Mouse (Mus musculus) hindbrain, embryonic 14.5 days (tissue): Measurements from ENCODE around the gene Clcn3. TPM values are rescaled to one million over a fixed set of nuclear protein-coding genes. Genes with fewer than 3 reads are reported as not detected.

ENCODE experiments used
- ATAC-seq: fragments of 200-750 bp; cut with Nextera tagmentation; 2 replicates; pipeline ENCODE4 v1.8.0; 2017; ENCODE audit warnings: moderate number of reproducible peaks, mild to moderate bottlenecking, moderate TSS enrichment, moderate library complexity; ENCODE audit not compliant: low FRiP score
- DNase-seq: peaks from one replicate; pipeline ENCODE4 v3.0.0-alpha.2; 2015; ENCODE audit warnings: low spot score
- H3K27ac ChIP-seq: fragments of 300-500 bp; sonication (generic); 2 replicates; pipeline ENCODE4 v1.5.1; 2014; ENCODE audit warnings: mild to moderate bottlenecking, moderate library complexity
- H3K27me3 ChIP-seq: fragments of 300-500 bp; sonication (generic); 2 replicates; pipeline ENCODE4 v1.6.1; 2014; ENCODE audit warnings: mild to moderate bottlenecking, low read length, mixed read lengths; ENCODE audit not compliant: control insufficient read depth, insufficient read depth
- H3K36me3 ChIP-seq: fragments of 300-500 bp; sonication (generic); replicated peaks from 2 replicates; pipeline ENCODE4 v1.6.1; 2014; ENCODE audit not compliant: control insufficient read depth, insufficient read depth
- H3K4me1 ChIP-seq: fragments of 300-500 bp; sonication (generic); replicated peaks from 2 replicates; pipeline ENCODE4 v1.6.1; 2014; ENCODE audit warnings: antibody characterized with exemption, low read length, mixed read lengths; ENCODE audit not compliant: control insufficient read depth, insufficient read depth
- H3K4me2 ChIP-seq: fragments of 300-500 bp; sonication (generic); replicated peaks from 2 replicates; pipeline ENCODE4 v1.6.1; 2014; ENCODE audit warnings: mild to moderate bottlenecking, moderate library complexity
- H3K4me3 ChIP-seq: fragments of 300-500 bp; sonication (generic); replicated peaks from 2 replicates; pipeline ENCODE4 v1.5.1; 2014; ENCODE audit warnings: mild to moderate bottlenecking, low read length
- H3K9ac ChIP-seq: fragments of 300-500 bp; sonication (generic); 2 replicates; pipeline ENCODE4 v1.6.1; 2014
- H3K9me3 ChIP-seq: fragments of 300-500 bp; sonication (generic); 2 replicates; pipeline ENCODE4 v1.6.1; 2016; ENCODE audit warnings: low read length; ENCODE audit not compliant: control insufficient read depth
- WGBS: fragments of 180-500 bp; shearing (Covaris S2); extraction: QIAGEN DNeasy Blood & Tissue Kit; methylation state at CpG from one replicate; pipeline ENCODE4 v1.1.7; 2014; 5-methylcytosine and 5-hydroxymethylcytosine counted together
- polyA plus RNA-seq: library from polyadenylated mRNA; unstranded; fragments of >200 nt; fragmentation: Nextera tagmentation; extraction: Ambion mirVana; gene quantifications from 2 replicates; pipeline ENCODE4 v1.2.1, GENCODE M21; 2014

Gene Clcn3
- polyA plus RNA-seq, 1 experiment from 2014 or later = 79.0 TPM

GRCm38 (mm10) chr8:60889843-60890519, 93.1 kb downstream of the Clcn3 start, which contains the start of gene Hpf1:
TSS of gene Hpf1 (plus strand) at chr8:60890418.
- DNase-seq (peak; percentile 97), ATAC-seq (peak; percentile 99)
- H3K4me3 ChIP-seq = peak within 1 kb of the TSS; percentile 74
- H3K9ac ChIP-seq = peak within 1 kb of the TSS; percentile 80
- H3K36me3 ChIP-seq = peaks cover 3% of the 10 kb centered on the region; the same call in 1 of the 2 replicates
- H3K4me2 ChIP-seq = peak within 1 kb of the TSS; percentile 83
- peak within 1 kb of the TSS; percentile 65; the same call in 1 of the 2 replicates for H3K27ac ChIP-seq
- no peaks in the 10 kb centered on the region for H3K27me3 ChIP-seq
- H3K9me3 ChIP-seq = no peaks in the 10 kb centered on the region
- WGBS = 6% methylated on average over 43 of the region's 43 CpGs
- peaks cover 14% of the 10 kb centered on the region for H3K4me1 ChIP-seq

GRCm38 (mm10) chr8:60889131-60889842, 93.8 kb downstream of the Clcn3 start:
- Histone ChIP-seq H3K27me3 (no peaks in the 10 kb centered on the region), H3K36me3 (no peaks in the 10 kb centered on the region), H3K4me3 (no peak overlapping the region; the same call in 1 of the 2 replicates), H3K4me2 (peak overlapping the region; percentile 83; the same call in 1 of the 2 replicates), H3K4me1 (peaks cover 14% of the 10 kb centered on the region), H3K9ac (0 out of 2 replicates have a peak overlapping the region, but pooled peaks have one; percentile 1), H3K27ac (no peak overlapping the region), H3K9me3 (no peaks in the 10 kb centered on the region)
- DNase-seq (no peak), ATAC-seq (no peak)
- 94% methylated on average over 11 of the region's 11 CpGs for WGBS

GRCm38 (mm10) chr8:60886736-60887135, 96.4 kb downstream of the Clcn3 start:
- ATAC-seq = no peak
- Histone ChIP-seq H3K27ac (no peak overlapping the region), H3K27me3 (no peaks in the 10 kb centered on the region), H3K36me3 (no peaks in the 10 kb centered on the region), H3K9ac (no peak overlapping the region), H3K4me1 (peaks cover 12% of the 10 kb centered on the region), H3K4me3 (no peak overlapping the region), H3K9me3 (no peaks in the 10 kb centered on the region), H3K4me2 (no peak overlapping the region)
- DNase-seq = no peak
- 57% methylated on average over 6 of the region's 6 CpGs for WGBS

- no peak for ATAC-seq
- Histone ChIP-seq H3K4me1 (no peaks in the 10 kb centered on the region), H3K9ac (no peak overlapping the region), H3K27ac (no peak overlapping the region), H3K4me3 (no peak overlapping the region), H3K4me2 (no peak overlapping the region), H3K36me3 (no peaks in the 10 kb centered on the region), H3K27me3 (no peaks in the 10 kb centered on the region), H3K9me3 (no peaks in the 10 kb centered on the region)
- DNase-seq = no peak
- WGBS = 64% methylated on average over 4 of the region's 4 CpGs
Observed at GRCm38 (mm10) chr8:60883419-60884137, 99.5 kb downstream of the Clcn3 start.

GRCm38 (mm10) chr8:60878617-60879016, 104.5 kb downstream of the Clcn3 start:
- Histone ChIP-seq H3K9ac (no peak overlapping the region), H3K27me3 (no peaks in the 10 kb centered on the region), H3K4me1 (no peaks in the 10 kb centered on the region), H3K9me3 (no peaks in the 10 kb centered on the region), H3K4me2 (no peak overlapping the region), H3K4me3 (no peak overlapping the region), H3K27ac (no peak overlapping the region), H3K36me3 (no peaks in the 10 kb centered on the region)
- WGBS = 67% methylated on average over 2 of the region's 2 CpGs
- ATAC-seq (no peak), DNase-seq (no peak)

- Histone ChIP-seq H3K4me1 (no peaks in the 10 kb centered on the region), H3K36me3 (no peaks in the 10 kb centered on the region), H3K4me2 (no peak overlapping the region), H3K9ac (no peak overlapping the region), H3K27ac (no peak overlapping the region), H3K9me3 (no peaks in the 10 kb centered on the region), H3K4me3 (no peak overlapping the region), H3K27me3 (no peaks in the 10 kb centered on the region)
- ATAC-seq (no peak), DNase-seq (no peak)
- WGBS = 82% methylated on average over 13 of the region's 13 CpGs
Observed at GRCm38 (mm10) chr8:60870231-60871193, 112.6 kb downstream of the Clcn3 start.

GRCm38 (mm10) chr8:60869761-60870160, 113.3 kb downstream of the Clcn3 start:
- no peak for DNase-seq
- no peaks in the 10 kb centered on the region for H3K36me3 ChIP-seq
- 96% methylated on average over 2 of the region's 2 CpGs for WGBS
- H3K4me2 ChIP-seq = no peak overlapping the region
- no peak overlapping the region for H3K4me3 ChIP-seq
- H3K4me1 ChIP-seq = no peaks in the 10 kb centered on the region
- no peak for ATAC-seq
- no peak overlapping the region for H3K27ac ChIP-seq
- no peak overlapping the region for H3K9ac ChIP-seq
- no peaks in the 10 kb centered on the region for H3K27me3 ChIP-seq
- H3K9me3 ChIP-seq = no peaks in the 10 kb centered on the region

- H3K9me3 ChIP-seq = no peaks in the 10 kb centered on the region
- no peaks in the 10 kb centered on the region for H3K36me3 ChIP-seq
- no peaks in the 10 kb centered on the region for H3K27me3 ChIP-seq
- no peaks in the 10 kb centered on the region for H3K4me1 ChIP-seq
- no peak overlapping the region for H3K4me2 ChIP-seq
- H3K9ac ChIP-seq = no peak overlapping the region
- no peak for ATAC-seq
- no peak overlapping the region for H3K4me3 ChIP-seq
- H3K27ac ChIP-seq = no peak overlapping the region
- no peak for DNase-seq
- 92% methylated on average over 4 of the region's 4 CpGs for WGBS
Observed at GRCm38 (mm10) chr8:60868236-60868965, 114.7 kb downstream of the Clcn3 start.
